Mouse (Mus musculus) frontal cortex, postnatal 36 days (tissue): ENCODE measurements around the gene C1qa.
A peak's percentile ranks its signal among the peaks of the same experiment; 100 is the strongest.

Experiments used
- DNase-seq, 2 experiments: peaks; one replicate each; pipeline ENCODE4 v3.0.0; 2022; ENCODE audit warnings: low spot score in 2 of 2

The C1qa gene

GRCm38 (mm10) chr4:136898637-136899036, at the start of gene C1qa:
Gene C1qa, minus strand, starts transcription at chr4:136898803.
- DNase-seq, result no peak

- DNase-seq, result no peak
These were observed 46.8 kb upstream of the C1qa start for GRCm38 (mm10) chr4:136945397-136945796.

GRCm38 (mm10) chr4:136944558-136945350, 46.2 kb upstream of the C1qa start:
- no peak for DNase-seq

- DNase-seq, result no peak
These were observed 44.6 kb upstream of the C1qa start for GRCm38 (mm10) chr4:136943175-136943574.

GRCm38 (mm10) chr4:136942761-136943160, 44.2 kb upstream of the C1qa start:
- DNase-seq, result no peak

- no peak for DNase-seq
These were observed 39.3 kb upstream of the C1qa start for GRCm38 (mm10) chr4:136937935-136938334.

GRCm38 (mm10) chr4:136937344-136937743, 38.7 kb upstream of the C1qa start:
- DNase-seq, result no peak

- DNase-seq, result no peak
These were observed 36.4 kb upstream of the C1qa start for GRCm38 (mm10) chr4:136934746-136935613.

DNA sequence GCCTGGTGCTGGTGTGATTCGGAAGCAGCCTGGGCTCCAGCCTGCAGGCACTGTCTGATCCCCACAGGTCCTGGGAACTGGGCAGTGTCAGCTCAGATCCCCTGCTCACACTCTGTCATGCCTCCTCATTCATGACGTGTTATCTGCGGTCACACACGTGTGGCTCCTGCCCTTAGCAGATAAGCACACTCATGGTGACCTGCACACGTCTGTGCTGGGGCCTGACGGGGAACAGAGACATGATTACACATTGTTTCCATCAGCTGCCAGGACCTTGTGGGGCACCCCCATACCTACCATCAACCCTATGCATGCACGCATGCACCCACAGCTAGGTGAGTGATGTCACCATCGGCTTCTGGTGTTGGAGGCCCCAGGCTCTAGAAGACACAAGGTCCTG, 31.9 kb upstream of the C1qa start:
- DNase-seq, result no peak

- DNase-seq, result peak in 1 of 2 experiments; percentile 28
These were observed 30.3 kb upstream of the C1qa start for GRCm38 (mm10) chr4:136928928-136929327.

DNA sequence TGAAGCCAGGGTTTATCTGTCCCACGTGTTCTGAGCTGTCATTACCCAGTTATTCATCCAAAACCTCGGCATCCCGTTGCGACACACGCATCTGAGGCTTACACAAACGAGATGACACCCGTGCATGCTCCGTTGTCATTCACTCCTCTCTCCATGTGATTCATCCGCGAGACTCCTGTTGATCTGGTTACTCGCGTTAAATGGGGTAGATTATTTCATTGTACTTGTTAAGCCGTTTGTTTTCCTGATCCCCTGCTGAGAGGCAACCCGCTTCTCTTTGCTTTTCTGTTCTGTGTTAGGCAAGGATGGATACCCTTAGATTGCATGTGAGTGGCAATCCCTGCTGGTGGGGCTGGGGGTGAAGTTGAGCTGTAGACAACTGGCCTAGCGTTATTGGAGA, 27.2 kb upstream of the C1qa start:
- DNase-seq, result no peak

- peak; percentile 23 to 28 for DNase-seq
These were observed 25.9 kb upstream of the C1qa start for GRCm38 (mm10) chr4:136924529-136924928.

- peak in 1 of 2 experiments; percentile 19 for DNase-seq
These were observed 20.9 kb upstream of the C1qa start for GRCm38 (mm10) chr4:136919526-136919925.

- DNase-seq, result no peak
These were observed 20.2 kb upstream of the C1qa start for GRCm38 (mm10) chr4:136918834-136919233.

DNA sequence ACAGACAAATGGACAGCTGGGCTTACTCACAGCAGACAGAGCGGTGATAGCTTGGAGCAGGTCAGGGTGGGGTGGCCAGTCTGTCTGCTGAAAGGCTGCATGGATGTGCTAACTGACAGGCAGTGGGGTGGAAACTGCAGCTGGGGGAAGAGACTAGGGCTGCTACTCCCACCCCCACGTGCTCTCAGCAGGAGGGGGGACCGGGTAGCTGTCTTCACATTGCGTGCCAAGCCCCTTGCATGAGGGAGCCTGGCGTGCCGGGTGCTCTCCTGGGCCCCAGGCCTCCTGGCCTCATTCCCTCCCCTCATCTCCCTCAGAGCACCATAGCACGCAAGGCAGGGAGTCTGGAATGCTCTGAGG, 18.5 kb upstream of the C1qa start:
- no peak for DNase-seq

DNA sequence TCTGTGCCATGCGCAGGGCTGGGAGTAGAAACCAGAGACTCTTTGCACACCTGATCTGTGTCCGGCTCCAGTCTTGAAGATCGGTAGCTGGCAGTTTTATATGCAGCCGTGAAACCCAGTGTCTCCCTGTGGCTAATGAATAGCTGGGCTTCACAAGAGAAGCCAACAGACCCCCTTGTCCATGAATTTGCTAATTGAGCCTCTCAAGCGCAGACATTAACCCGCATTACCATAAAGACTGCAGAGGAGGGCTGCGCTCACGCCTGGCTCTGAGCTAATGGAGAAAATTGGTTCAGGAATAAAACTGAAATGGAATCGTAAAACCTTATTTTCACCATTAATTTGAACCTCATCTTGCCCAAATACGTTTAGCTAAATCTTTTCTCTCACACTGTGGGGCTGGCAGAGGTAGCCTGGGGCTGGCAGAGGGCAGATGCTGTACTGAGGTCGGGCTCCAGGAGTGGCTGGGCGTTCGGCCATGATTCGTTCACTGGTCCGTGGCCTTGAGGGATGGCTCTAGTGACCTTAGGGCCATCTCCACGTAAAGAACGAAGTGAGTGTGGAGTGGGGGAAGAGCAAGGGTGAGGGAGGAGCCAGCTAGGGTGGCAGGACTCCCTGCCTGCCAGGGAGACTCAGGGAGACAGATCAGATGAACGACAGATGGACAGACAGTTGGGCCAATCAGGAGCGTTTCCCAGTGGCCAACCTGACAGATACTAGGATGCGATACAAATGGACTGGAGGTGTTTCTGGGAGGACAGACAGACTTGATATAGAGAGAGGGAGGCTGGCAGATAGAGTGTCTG, 18.0 kb upstream of the C1qa start:
- no peak for DNase-seq

DNA sequence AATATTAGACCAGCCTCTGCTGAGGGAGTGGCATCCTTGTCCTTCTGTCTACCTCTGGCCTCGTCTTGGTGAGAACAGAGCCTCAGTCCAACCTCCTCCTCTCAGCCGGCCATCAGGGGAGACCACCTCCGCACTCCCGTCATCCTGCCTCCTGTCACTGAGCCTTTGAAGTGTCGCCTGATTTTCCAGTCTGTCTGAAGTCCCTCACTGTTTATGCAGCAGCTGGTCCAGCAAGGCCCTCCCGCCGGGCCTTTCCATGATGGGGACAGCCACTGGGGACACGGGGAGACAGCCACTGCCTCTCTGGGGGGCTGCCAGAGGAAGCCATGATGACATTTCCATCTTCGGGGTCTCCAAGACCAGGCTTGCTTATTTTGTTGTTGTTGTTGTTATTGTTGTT, 14.2 kb upstream of the C1qa start:
- no peak for DNase-seq

DNA sequence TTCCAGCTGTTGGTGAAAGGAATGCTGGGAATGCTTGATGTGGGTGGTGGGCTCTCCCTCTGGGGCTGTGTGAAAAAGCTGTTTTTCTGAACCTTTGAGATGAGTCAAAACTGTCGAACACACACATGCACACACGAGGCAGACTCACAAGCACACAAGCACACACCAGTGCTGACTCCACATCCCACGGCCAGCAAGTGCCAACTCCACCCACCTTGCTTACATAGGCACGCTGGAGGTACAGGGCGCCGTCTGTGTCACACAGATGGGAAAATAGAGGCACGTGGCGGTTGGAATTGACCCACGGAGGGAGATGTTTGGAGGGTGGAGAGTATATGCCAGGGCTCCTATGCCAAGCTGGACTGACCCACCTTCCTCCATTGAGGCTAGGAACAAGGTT, 13.2 kb upstream of the C1qa start:
- DNase-seq, result peak in 1 of 2 experiments; percentile 25

GRCm38 (mm10) chr4:136911211-136911646, 12.6 kb upstream of the C1qa start:
- DNase-seq, result no peak

DNA sequence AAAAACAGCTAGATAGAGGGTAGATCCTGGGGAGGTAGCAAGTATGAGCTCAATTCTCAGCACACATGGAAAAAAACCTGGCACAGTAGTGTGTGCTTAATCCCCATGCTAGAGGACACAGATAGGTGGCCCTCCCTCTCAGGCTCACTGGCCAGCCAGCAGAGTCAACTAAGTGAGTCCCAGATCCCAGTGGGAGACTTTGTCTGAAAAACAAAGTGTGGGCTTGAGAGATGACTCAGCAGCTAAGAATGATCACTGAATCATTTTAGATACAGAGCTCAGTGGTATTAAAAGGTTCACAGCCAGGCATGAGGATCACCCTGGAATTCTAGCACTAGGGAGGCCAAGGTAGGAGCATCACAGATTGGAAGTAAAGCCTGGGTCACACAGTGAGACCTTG, 9.2 kb upstream of the C1qa start:
- DNase-seq, result no peak

GRCm38 (mm10) chr4:136907033-136907432, 8.4 kb upstream of the C1qa start:
- DNase-seq, result no peak
